Mouse (Mus musculus) neutrophil, adult 5-6 weeks (primary cell): Measurements from ENCODE around the gene Ptpn6. TPM values are rescaled to one million over a fixed set of nuclear protein-coding genes. Genes with fewer than 3 reads are reported as not detected.

Experiments
- ATAC-seq: fragments of 151-379, 151-347 bp; 2 replicates; pipeline ENCODE4 v1.8.0; 2017; ENCODE audit warnings: mild to moderate bottlenecking, moderate TSS enrichment; ENCODE audit not compliant: insufficient number of reproducible peaks, poor library complexity, low FRiP score, severe bottlenecking; ENCODE audit errors: extremely low read depth
- total RNA-seq: library from RNA; stranded (forward); fragments of 200-1000 nt; gene quantifications from 2 replicates; pipeline ENCODE4 v1.2.3, GENCODE M21; 2017

The Ptpn6 gene
- total RNA-seq, 1 experiment from 2014 or later = 2,202 TPM

DNA sequence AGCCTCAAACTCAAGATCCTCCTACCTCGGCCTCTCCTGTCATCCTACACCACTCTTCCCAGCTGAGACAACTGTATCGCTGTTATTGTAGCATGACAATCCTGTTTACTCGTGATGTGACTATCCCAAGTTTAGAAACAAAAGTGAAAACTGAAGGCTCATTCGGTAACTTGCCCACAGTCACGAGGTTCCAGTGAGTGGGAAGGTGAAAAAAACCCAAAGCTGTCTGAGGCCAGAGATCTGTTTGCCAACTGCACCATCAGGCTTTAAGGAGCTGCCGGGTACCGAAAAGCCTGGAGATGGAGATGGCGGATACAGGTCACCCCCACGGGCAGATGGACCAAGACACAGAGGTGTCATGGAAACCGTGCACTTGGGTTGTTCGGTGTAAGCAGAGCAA, 1.5 kb downstream of the Ptpn6 start:
- no peak for ATAC-seq

DNA sequence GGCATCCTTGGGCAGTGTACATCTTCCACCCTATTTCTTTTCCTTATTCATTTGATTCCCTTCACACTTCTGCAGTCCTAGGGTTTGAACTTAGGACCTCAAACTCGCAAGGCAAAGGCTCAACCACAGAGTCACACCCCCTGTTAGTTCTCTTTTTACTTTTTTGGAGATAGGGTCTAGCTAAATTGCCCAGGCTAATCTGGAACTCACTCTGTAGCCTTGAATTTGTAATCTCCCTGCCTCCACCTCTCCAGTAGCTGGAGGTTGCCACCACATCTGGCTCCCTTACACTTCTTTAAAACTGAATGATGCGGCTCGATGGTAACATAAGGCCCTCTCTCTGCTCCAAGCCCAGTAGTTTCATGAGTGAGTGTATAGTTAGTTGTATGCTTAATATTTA, 4.1 kb downstream of the Ptpn6 start:
- ATAC-seq = no peak

DNA sequence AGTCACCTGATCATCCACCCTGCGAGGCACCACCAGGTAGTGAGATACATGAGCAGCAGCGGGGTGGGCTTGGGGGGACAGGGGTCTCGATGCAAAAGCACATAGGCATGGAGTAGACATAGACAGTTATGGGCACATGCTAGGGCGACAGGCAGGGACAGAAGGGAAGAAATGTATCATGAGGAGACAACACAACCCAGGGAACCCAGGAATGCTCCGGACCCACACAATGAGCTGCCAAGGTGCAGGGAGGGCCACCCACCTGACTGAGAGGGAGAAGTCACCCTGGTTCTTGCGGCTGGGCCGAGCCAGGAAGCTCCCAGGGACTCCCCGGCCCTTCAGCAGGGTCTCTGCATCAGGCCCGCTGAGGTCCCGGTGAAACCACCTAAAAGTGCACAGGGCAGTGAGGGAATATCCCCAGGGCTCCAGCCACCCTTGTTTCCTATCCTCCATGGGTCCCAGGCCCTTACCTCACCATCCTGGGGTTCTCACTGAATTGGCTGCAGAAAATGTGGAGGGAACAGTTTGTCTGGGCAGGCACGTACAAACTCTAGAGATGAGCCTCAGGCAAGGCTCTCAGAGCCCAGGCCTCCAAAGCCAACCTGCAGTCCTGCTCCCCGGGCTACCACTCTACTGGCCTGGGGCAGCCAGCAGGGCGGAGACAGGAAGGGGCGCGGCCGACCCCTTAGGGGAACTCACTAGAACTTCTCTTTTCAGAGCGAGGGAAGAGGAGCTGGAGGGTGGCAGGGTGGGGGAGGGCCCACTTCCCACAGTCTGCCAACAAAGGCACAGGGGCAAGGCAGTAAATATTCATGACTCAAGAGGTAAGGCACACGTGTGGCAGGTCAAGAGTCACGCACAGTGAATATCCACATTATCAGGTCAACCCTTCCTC, 5.8 kb downstream of the Ptpn6 start:
- ATAC-seq = peak; percentile 84

DNA sequence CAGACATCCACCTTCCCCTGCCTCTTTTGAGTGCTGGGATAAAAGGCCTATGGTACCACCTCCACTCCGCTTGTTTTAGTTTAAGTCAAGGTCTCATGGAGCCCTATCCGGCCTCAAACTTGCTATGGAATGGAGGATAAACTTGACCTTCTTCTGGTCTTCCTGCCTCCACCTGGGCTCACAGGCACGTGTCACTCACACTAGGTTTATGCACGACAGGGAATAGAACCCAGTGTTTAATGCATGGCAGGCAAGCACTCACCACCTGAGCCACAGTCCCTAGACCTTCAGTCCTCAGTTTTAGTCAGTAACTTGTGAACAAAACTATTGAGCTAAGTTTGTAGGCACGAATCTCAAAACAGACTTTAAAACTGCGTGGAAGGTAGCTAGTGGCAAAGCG, 7.5 kb downstream of the Ptpn6 start:
- no peak for ATAC-seq

DNA sequence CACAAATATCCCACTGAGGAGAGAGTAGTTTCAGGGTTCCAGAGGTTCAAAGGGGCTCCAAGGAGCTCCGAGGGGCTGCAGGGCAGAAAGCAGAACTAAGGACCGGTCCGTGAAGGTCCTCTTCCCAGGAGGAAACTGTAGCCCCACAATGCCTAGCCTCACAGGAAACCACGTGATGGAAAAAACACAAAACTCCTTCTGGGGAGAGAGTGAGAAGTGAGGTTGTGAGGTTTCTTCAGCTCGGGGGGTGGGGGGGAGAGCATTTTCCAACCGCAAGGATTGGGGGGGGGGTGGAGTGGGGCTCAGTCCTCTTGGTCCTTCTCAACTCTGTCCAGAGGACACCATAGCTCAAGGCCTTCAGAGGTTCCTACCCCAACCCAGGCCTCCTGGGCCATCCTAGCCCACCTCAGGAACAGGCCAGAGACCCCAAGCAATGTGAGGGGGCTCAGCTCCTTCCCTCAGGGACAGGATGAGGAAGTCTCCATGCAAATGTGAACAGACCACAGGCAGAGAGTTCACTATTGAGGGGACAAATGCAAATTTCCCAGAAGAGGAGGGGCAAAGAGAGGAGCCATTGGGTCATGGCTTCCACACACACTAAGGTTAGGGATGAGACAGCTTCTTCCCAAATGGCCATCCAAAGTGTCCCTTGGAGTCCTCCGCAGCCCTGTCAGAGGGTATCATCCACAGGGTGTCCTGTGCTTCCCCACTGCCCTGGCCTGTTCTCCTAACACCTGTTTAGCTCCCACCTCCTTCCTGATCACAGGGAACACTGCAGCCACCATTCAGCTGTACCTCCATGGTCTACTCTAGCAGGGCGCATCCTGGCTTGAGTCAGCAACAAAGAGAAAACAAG, 8.4 kb downstream of the Ptpn6 start:
- peak; percentile 56 for ATAC-seq

DNA sequence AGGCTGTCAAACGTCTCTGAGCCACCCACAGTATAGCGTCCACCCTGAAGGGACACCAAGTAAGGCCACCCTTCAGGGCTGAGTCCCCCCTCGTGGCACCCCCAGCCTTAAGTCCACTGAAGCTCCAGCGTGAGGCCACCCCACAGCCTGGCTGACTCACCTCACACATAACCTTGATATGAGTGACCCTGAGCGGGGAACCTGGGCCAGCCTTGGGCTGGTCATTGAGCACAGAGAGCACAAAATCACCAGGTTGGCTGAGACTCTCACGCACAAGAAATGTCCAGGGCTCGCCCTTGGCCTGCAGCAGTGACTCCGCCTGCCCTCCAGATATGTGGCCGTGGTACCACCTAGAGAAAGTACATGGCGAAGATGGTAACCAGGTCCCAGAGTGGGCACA, 9.9 kb downstream of the Ptpn6 start:
- no peak for ATAC-seq

DNA sequence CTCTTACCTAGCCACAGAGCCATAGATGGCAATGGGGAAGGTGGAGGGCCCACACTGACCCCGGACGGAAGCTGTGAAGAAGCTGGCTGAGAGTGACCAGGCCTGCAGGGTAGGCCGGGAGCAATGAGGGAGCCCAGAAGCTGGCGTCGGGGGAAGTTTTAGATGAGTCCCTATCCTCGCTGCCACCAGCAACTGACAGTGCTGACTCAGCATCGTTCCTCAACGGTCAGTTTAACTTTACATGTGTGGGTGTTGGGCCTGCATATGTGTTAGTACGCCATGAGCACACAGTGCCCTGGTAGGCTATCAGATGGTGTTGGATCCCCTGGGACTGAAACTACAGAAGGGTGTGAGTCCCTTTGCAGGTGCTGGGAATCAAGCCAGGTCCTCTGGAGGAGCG, 14.0 kb downstream of the Ptpn6 start:
- no peak for ATAC-seq

DNA sequence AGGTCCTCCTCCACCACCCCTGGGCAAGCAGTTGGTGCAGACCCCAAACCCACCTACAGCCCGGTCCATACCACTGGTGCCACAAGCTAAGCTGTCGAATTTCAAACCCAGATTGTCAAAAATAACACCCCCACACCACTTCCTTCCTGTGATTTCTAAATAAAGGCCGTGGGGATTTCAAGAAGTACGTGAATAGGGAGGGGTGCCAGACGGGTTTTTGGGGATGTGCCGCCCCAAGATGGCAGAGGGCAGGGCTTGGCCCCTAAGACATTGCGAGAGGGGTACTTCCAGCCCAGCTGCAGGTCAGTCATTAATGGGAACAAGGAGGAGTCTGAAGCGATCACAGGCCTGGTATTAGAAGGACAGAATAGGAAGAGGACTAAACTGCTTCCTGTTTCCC, 15.0 kb downstream of the Ptpn6 start:
- ATAC-seq = peak; percentile 61

DNA sequence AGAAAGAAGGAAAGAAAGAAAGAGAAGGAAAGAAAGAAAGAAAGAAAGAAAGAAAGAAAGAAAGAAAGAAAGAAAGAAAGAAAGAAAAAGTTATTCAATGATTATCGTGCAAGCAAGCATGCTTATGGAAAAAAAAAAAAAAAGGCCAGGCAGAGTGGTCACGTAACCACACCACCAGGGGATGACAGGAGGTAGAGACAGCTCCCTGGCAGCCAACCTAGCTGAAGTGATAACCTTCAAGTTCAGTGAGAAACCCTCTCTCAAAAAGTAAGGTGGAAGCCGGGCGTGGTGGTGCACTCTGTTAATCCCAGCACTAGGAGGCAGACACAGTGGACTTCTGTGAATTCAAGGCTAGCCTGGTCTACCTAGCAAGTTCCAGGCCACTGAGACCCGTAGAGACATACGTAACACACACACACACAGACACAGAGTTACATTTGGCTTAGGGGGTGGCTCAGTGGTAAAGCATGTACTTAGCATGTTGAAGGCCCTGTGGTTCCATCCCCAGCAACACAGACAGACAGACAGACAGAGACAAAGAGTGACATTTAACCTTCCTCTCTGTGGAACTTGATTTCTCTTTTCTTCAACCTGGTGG, 15.5 kb downstream of the Ptpn6 start:
- peak; percentile 3; the same call in 1 of the 2 replicates for ATAC-seq

DNA sequence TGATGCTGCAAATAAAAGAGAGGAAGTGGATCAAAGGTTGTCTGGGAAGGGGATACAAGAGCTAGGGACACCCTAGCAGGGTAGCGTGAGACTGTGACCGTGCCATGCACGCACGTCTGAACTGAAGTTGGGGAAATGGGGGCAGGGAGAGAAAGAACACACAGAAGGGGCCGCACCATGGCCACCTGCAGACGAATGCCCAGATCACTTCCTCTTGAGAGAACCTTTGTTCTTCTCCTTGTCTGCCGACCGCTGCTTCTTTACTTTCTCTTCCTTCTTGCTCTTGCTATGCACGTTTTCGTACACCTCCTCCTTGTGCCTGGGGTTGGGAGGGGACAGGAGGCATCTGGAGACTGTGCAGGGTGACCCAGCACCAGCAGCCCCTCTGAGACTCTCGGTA, 17.6 kb downstream of the Ptpn6 start:
- peak; percentile 42; the same call in 1 of the 2 replicates for ATAC-seq

DNA sequence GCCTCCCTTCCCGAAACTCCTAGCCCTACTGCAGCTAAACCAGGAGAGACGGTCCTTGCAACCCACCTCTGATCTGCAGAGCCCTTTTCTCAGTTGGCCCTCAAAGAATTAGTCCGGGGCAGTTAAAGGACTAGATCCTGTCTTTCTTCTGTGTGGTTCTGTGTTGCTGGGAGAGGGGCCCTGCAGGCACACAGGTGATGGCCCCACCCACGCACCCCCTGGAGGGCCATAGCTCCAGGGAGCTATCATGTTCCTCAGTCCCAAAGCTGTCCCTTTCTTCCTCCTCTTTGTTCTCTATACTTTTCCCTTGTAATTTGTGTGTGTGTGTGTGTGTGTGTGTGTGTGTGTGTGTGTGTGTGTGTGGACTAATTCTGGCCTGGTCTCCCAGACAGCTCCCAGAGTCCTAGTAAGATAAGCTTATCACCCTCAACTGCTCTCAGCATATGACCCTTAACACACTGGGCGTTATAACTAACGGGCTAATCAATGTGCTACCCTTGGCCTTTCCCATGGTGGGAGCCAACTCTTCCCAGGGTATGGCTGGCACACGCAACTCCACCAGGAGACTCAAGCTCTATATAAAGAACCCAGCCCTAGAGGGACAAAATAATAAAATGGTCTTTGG, 19.0 kb downstream of the Ptpn6 start:
- no peak for ATAC-seq

DNA sequence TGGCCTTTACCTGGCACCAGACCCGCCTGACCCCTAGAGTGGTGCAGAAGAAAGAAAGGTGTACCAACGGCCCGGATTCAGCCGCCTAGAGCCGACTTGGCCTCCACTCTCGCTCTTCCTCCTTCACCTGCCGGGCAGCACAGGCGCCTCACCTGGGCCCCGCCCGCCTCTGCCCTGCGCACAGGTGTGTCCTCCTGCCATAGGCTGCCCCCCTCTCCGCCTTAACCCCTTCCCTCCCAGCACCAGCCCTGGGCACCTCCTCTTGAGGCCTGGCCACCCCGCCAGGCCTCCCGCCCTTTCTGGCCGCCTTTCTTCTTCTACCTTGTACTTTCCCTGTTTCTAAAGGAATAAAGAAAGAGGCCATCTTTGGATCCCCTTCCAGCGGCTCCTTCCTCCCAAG, 19.8 kb downstream of the Ptpn6 start:
- ATAC-seq = no peak

DNA sequence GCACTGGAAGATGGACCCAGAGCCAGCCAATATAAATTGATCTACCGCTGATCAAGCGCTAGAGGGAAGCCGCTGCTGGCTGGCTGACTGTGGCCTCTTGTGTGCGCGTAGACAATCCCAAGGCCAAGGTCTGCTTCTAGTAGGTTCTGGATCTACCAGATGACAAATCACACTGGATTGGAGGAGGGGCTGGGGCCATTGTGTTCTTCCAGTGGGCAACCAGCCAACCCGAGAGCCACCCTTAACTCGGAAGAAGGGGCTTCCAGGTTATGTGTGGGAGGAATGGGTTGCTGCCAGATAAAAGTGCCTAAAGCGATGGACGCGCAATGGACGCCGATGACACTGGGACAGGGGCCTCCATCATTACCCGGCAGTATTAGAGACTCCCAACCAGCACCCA, 20.5 kb downstream of the Ptpn6 start:
- no peak for ATAC-seq

DNA sequence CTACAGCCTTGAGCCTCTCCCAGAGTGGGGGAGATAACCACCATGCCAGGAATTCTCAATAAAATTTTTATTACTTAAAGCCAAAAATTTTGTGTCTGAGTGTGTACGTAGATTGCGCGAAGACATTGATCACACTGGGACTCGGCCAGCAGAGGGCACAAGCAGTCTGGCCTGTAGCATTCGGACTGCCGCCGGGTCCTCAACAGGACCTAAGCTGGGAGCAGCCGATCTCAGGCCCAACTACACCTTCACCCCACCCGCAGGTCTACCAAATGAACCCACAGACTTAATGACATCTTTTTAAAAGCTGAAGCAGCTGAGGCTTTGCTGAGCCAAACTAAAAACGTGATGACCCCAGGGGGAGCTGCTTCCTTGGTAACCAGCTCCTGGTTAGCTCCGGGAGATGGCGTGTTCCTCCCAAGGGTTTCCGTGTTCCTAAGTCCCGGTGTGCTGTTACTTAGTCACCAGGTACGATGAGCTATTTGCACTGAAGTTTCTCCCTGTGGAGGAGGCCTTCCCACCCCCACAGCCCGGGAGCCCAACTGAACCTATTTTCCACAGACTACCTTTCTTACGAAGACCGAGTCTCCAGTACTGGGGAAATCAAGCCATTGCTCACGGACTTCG, 21.5 kb downstream of the Ptpn6 start:
- peak; percentile 57 for ATAC-seq

DNA sequence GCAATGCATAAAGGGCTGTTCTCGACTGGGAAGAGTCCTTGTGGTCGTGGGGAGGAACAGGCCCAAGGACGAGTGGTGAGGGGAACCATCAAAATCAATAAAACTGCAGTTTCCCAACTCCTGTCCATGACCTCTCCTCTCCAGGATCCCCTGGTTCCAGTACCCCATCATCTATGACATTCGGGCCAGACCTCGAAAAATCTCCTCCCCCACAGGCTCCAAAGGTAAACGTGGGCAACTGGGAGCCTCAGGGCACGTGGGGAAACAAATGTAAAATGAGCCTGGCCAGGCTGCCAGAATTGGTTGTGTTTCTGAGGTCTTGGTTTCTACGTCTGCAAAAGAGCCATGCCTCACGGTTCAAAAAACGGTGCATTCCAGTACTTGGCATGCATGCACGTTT, 25.6 kb downstream of the Ptpn6 start:
- ATAC-seq = no peak

DNA sequence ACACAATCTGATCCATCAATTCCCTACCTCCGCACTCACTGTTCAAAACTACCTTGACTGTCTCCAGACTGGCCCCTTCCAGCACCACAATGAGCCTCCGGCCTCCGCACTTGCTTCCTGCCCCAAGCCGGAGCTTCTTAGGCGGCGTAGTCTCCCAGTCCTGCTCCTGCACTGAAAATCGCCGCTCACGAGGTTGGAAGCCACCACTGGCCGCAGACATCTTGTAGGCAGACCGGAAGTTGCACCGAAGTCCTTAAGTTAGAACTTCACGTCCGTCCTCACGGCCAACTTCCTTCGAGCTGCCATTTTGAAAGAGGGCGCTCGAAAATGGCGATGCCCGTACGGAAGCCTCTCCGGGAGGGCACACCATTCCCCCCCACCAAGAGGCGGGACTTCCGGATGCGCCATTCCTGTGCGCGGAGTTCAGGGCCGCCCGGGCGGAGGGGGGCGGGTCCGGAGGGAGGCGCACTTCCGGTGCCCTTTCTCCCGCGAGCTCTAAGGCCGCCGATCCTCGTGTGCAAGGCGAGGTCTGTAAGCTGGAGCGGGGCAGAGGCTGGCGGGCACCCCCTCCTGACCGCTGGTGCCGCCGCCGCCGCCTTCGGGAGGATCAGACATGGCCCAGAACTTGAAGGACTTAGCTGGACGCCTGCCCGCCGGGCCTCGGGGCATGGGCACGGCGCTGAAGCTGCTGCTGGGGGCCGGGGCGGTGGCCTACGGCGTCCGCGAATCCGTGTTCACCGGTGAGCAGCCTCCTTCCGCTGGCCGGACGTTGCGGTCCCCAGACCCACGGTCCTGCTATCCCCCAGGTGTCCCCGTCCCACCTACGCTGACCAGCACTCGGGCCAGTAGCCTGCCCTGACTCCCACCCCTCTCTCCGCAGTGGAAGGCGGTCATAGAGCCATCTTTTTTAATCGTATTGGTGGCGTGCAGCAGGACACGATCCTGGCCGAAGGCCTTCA, 26.4 kb downstream of the Ptpn6 start, which contains the start of the genes Emg1 and Phb2:
Emg1 (minus strand) TSS at position 355 of the 959 bp plus-strand sequence.
Phb2 (plus strand) TSS at position 513 of the 959 bp plus-strand sequence.
- ATAC-seq = peak; percentile 97

DNA sequence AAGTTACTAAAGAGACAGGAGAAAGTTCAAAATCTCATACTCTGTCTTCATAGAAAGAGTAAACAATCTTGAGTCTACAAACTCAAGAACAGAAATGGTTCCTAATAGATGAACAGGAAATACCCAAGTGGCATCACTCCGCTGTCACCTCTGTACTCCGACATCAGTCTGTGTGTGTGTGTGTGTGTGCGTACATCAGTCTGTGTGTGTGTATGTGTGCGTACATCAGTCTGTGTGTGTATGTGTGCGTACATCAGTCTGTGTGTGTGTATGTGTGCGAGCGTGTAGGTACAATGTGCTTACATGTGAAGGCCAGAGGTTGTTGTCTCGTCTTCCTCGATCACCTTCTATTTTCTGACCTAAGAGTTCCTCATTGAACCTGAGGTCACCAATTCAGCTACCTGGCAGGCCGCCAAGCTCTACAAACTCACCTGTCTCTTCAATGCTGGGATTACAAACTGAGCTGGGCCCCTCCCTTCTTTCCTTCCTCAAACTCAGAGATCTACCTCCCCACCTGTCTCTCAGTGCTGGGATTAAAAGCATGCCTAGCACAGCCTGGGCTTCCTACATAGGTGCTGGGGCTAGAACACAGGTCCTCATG, 30.1 kb downstream of the Ptpn6 start:
- no peak for ATAC-seq
